Mouse (Mus musculus): Measurements from ENCODE around the gene Ssh2.

Ssh2 gene

GRCm38 (mm10) chr11:77215951-77216760, at the start of gene Ssh2:
Gene Ssh2, plus strand, starts transcription at chr11:77216287.
- peak; percentile 53 for DNase-seq (ENCODE audit: extremely low read depth, low read depth)

GRCm38 (mm10) chr11:77173731-77174130, 42.4 kb upstream of the Ssh2 start:
- DNase-seq (ENCODE audit: extremely low read depth, low read depth) = no peak

DNA sequence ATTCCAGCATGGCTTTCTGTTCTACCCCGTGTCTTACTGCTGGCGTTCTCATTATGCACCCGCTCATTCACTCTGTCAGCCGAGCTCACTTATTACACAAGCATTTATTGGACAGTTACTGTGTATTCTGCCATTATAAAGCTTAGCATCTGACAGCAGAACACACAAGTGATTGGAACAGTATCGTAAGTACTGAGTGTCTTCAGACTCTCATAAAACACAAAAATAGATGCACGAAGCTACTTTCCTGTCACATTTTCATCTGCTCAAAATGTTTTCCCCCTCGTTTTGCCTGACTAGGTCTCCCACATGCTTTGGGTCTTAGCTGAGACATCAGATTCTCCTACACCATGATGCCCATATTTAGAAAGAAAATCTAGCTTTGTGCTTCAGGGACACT, 41.6 kb upstream of the Ssh2 start:
- DNase-seq (ENCODE audit: extremely low read depth, low read depth) = no peak

DNA sequence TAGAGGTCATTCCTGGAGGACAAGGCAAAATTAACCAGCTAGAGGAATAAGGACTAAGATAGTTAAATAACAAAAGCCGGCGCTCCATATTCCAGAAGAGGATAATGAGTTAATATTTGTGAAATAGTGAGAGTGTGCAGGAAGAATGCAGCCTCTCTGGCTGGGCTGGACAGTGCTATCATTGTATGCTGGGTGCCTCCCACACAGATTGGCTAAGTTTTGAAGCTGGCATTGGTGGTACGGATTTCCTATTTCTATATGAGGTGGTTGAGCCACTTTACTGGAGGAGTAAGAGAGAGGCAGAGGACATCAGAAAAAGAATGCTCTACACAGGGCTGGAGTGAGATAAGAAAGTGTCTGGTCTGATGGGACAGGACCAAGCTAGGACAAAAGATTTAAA, 36.3 kb upstream of the Ssh2 start:
- DNase-seq (ENCODE audit: extremely low read depth, low read depth) = no peak

DNA sequence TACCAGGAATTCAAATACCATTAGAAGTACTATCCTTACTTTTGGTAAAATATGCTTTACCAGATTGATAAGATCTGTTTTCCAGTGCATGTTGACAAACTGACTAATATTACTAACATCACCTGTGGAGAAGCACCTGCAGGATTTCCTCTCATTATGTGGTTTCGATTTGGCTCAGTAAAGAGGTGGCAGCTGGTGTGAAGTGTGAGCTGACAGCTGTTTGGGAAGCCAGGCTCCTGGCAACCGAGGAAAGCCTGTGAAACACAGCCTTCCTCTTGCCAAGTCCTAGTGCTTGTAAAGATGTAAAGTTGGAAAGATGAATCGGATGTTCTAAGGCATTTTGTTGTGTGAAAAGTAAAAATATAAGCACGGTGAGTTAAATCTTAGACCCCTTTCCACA, 35.2 kb upstream of the Ssh2 start:
- DNase-seq (ENCODE audit: extremely low read depth, low read depth) = no peak

- DNase-seq (ENCODE audit: extremely low read depth, low read depth) = no peak
These were observed 34.6 kb upstream of the Ssh2 start for GRCm38 (mm10) chr11:77181528-77181927.

- DNase-seq (ENCODE audit: extremely low read depth, low read depth) = no peak
These were observed 34.0 kb upstream of the Ssh2 start for GRCm38 (mm10) chr11:77182041-77182440.

DNA sequence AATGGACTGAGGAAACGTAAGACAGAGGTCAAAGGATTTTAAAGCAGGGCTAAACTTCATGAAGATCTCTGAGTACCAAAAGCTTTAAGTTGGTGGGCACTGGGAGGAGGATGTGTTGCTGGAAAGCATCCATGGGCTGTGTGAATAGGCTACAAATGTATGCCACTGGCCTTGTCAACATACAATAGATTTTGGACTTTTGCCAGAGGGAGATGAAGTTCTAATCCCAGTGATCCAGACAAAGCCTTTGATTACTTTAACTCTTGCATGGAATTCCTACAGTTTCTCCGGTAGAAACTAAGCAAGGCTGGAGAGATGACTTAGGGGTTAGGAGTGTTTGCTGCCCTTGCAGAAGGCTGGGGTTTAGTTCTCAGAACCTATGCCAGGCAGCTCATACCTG, 33.5 kb upstream of the Ssh2 start:
- no peak for DNase-seq (ENCODE audit: extremely low read depth, low read depth)

DNA sequence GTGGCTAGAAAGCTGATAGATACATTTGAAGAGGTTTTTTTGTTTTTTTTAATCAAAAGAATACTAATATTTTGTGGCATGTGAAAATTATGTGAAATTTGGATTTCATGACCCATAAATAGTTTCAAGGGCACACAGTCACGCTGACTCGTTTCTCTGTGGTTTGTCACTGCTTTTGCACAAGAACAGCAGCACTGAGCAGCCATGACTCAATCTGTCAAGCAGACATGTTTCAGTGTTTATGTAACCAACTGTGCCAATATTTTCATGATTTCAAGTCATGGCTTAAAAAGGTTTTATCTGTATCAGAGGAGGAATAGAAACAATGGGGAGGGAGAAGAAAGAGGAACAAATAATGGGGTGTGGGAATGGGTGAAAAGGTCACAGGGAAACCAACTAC, 31.2 kb upstream of the Ssh2 start:
- no peak for DNase-seq (ENCODE audit: extremely low read depth, low read depth)

GRCm38 (mm10) chr11:77188868-77189267, 27.2 kb upstream of the Ssh2 start, which contains the start of gene Efcab5:
Gene Efcab5, minus strand, starts transcription at chr11:77188968.
- DNase-seq (ENCODE audit: extremely low read depth, low read depth) = no peak

DNA sequence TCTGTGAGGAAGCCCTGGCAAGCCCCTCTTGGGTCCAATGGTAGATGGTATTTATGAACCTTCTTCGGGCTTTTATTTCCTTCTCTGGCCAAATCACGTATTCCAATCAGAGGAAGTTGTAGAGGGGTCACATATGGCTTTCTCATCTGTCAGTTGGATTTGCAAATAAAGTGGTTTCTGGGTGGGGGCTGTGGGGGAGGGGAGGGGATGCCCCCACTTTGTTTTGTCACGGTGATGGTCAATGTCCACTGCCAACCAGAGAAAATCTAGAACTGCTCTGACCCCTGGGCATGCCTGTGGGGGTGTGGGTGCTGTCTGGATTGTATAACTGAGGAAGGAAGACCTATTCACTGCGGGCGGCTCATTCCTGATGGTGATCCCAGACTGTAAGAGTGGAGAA, 22.7 kb upstream of the Ssh2 start:
- no peak for DNase-seq (ENCODE audit: extremely low read depth, low read depth)

GRCm38 (mm10) chr11:77193941-77194553, 22.0 kb upstream of the Ssh2 start:
- DNase-seq (ENCODE audit: extremely low read depth, low read depth) = no peak

DNA sequence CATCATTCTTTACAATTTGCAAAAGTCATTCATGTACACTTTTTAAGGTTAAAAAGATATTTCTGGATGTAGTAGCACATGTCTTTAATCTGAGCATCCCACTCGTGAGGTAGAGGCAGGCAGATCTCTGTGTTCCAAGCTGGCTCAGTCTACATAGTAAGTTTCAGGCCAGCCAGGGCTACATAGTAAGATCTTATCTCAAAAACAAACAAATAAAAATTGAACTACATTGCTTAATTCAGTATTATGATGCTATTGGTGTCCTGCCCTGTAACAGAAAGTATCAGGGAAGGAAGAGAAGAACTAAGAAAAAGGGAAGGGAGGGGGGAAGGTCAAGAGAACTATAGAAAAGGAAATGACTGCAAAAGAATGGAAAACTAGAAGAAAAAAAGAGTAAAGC, 21.3 kb upstream of the Ssh2 start:
- DNase-seq (ENCODE audit: extremely low read depth, low read depth) = no peak

GRCm38 (mm10) chr11:77195360-77196109, 20.6 kb upstream of the Ssh2 start:
- DNase-seq (ENCODE audit: extremely low read depth, low read depth) = no peak

DNA sequence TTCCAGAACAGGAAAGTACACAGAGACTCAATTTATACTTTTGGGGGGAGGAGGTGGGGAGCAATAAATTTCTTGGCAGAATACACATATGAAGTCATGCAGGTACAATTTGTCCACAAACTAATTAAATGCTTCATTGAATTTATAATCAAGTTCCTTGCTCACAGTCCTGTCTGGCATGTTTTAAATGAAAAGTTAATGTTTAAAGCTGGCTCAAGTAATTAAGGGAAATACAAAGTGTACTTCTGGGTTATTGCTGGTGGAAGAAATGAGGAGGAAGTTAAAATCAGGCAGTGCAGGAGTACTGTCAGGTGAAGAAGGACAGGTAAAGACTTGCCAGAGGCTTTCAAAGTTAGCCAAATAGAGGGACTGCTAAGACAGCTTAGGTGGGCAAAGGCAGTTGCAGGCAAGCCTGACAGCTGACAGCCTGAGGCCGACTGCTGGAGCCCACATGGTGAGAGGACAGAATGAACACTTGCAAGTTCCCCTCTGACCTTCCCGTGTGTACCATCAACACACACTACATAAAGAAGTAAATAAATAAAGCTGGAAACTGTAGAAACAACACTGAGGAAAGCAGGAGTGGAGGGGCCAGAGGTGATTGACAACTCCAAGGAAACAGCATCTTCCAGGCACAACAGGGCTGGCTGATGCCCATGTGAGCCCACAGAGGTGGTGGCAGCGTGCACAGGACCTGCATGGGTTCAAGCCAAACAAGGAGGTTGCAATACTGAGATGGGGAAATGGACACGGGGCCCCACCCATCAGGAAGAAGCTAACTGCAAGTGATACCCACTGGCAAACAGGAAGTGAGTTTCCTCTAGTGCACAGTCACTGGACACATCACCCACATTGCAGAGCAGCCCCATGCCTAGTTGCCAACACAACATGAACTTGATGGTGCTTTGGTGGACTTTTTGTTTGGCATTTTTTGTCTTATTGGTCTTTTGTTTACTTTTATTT, 19.6 kb upstream of the Ssh2 start:
- DNase-seq (ENCODE audit: extremely low read depth, low read depth) = no peak

- no peak for DNase-seq (ENCODE audit: extremely low read depth, low read depth)
These were observed 16.5 kb upstream of the Ssh2 start for GRCm38 (mm10) chr11:77199636-77200035.

- DNase-seq (ENCODE audit: extremely low read depth, low read depth) = no peak
These were observed 15.4 kb upstream of the Ssh2 start for GRCm38 (mm10) chr11:77200703-77201102.

- peak; percentile 40 for DNase-seq (ENCODE audit: extremely low read depth, low read depth)
These were observed 1.9 kb upstream of the Ssh2 start for GRCm38 (mm10) chr11:77214142-77214692.

DNA sequence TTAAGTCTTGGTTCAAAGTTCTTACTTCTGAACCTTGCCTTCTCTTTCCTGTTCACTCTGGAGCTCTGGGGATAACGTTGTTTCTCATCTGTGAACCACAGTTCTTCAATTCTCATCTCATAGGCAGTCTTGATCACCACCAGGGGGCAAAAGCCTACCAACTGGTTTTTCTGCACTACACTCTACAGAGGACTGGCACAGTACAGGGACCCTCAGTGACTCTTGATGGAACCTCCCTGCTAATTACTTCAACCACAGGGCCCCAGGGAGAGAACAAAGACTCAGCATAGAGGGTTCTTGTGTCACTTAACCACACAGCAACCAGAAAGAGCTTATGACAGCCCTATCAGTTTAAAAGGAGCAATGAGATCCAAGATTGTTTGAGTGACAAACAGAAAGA, 1.3 kb upstream of the Ssh2 start:
- peak; percentile 84 for DNase-seq (ENCODE audit: extremely low read depth, low read depth)

- no peak for DNase-seq (ENCODE audit: extremely low read depth, low read depth)
These were observed 604 bp upstream of the Ssh2 start for GRCm38 (mm10) chr11:77215483-77215882.

- DNase-seq (ENCODE audit: extremely low read depth, low read depth) = no peak
These were observed 659 bp downstream of the Ssh2 start for GRCm38 (mm10) chr11:77216761-77217130.

Data from MEL-GATA-1-ER (cell line).